In the genomic region with DNA sequence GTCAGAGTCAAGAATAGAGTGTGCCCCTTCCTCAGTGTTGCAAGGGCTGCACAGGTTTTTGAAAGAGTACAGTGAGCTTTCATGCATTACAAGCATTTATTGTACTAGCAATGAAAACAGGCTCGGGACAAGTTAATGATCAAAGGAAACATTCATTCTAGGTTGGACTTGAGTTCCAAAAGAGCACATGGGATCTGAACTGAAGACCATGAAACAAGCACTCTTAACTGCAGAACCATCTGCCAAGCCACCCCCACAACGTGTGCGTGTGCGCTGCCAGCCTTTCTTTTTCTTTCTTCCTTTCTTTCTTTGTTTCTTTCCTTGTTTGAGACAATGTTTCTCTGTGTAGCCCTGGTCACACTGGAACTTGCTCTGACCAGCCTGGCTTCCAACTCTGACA, we compare ENCODE assay signal across 21 mouse cellular contexts. TPM values are rescaled to one million over a fixed set of nuclear protein-coding genes. Genes with fewer than 3 reads are reported as not detected.
DNase-seq lines count a peak whose midpoint lies in the region; ATAC-seq and TF ChIP-seq lines count a peak whose summit lies in the region.
"Had no signal": no experiment of that assay in that cellular context is flagged by ENCODE, and none has a peak within 500 bp of the region (broad histone marks: within the 10 kb centered on the region; RNA-seq: fewer than 3 reads in every experiment).

No protein-coding gene starts in this region.

- H3K36me3 ChIP-seq in intestine, embryonic 16.5 days (ENCODE audit: control insufficient read depth, insufficient read depth, low read length), result no peaks in the 10 kb centered on the region
- no peaks in the 10 kb centered on the region for H3K36me3 ChIP-seq in intestine, embryonic 15.5 days
- H3K36me3 ChIP-seq in kidney, postnatal 0 days (ENCODE audit: insufficient read depth, low read length), result no peaks in the 10 kb centered on the region
- no peaks in the 10 kb centered on the region for H3K36me3 ChIP-seq in myocyte (ENCODE audit: control insufficient read depth, insufficient read depth)
- H3K36me3 ChIP-seq: embryonic facial prominence, embryonic 13.5 days; hindbrain, embryonic 13.5 days; limb, embryonic 13.5 days; midbrain, embryonic 13.5 days had no signal

- no peak overlapping the region for H3K9ac ChIP-seq in intestine, embryonic 16.5 days (ENCODE audit: low read depth, low read length)
- H3K9ac ChIP-seq in intestine, embryonic 15.5 days, result no peak overlapping the region
- no peak overlapping the region for H3K9ac ChIP-seq in kidney, postnatal 0 days (ENCODE audit: low read depth, low read length)
- H3K9ac ChIP-seq: embryonic facial prominence, embryonic 13.5 days; forebrain, postnatal 0 days; hindbrain, embryonic 13.5 days; limb, embryonic 13.5 days; lung, embryonic 14.5 days; midbrain, embryonic 13.5 days had no signal

- TF ChIP-seq POLR2A in myocyte (IDR thresholded peaks at IDR 0.05; ENCODE audit: insufficient read length, low read depth), result no peak

- no peaks in the 10 kb centered on the region for H3K4me1 ChIP-seq in intestine, embryonic 16.5 days (ENCODE audit: control insufficient read depth, insufficient read depth, low read length)
- H3K4me1 ChIP-seq in intestine, embryonic 15.5 days (replicated peaks), result no peaks in the 10 kb centered on the region
- H3K4me1 ChIP-seq in kidney, postnatal 0 days (replicated peaks; ENCODE audit: insufficient read depth, low read length), result no peaks in the 10 kb centered on the region
- H3K4me1 ChIP-seq: embryonic facial prominence, embryonic 13.5 days; hindbrain, embryonic 13.5 days; limb, embryonic 13.5 days; midbrain, embryonic 13.5 days had no signal

- no peaks in the 10 kb centered on the region for H3K79me2 ChIP-seq in myocyte (ENCODE audit: control insufficient read depth, insufficient read depth)

- no peak overlapping the region for H3ac ChIP-seq in myocyte (ENCODE audit: control insufficient read depth, insufficient read length)

- no peak overlapping the region for H3K4me3 ChIP-seq in intestine, embryonic 16.5 days (ENCODE audit: low read length)
- H3K4me3 ChIP-seq in intestine, embryonic 15.5 days (replicated peaks), result no peak overlapping the region
- H3K4me3 ChIP-seq in kidney, postnatal 0 days (replicated peaks; ENCODE audit: low read depth, low read length), result no peak overlapping the region
- no peak overlapping the region for H3K4me3 ChIP-seq in myocyte
- H3K4me3 ChIP-seq: embryonic facial prominence, embryonic 13.5 days; gastrocnemius, adult 2 months; hindbrain, embryonic 13.5 days; limb, embryonic 13.5 days; midbrain, embryonic 13.5 days had no signal

- TF ChIP-seq CTCF in kidney, postnatal 0 days (IDR thresholded peaks at IDR 0.05; ENCODE audit: low read depth), result no peak

- H3K9me3 ChIP-seq in intestine, embryonic 16.5 days (ENCODE audit: control insufficient read depth, low read length), result no peaks in the 10 kb centered on the region
- H3K9me3 ChIP-seq in intestine, embryonic 15.5 days, result no peaks in the 10 kb centered on the region
- no peaks in the 10 kb centered on the region for H3K9me3 ChIP-seq in kidney, postnatal 0 days (replicated peaks; ENCODE audit: low read length)
- H3K9me3 ChIP-seq: embryonic facial prominence, embryonic 13.5 days; hindbrain, embryonic 13.5 days; limb, embryonic 13.5 days; midbrain, embryonic 13.5 days had no signal

- H3K27me3 ChIP-seq in intestine, embryonic 16.5 days (replicated peaks; ENCODE audit: control insufficient read depth, insufficient read depth, low read length), result no peaks in the 10 kb centered on the region
- no peaks in the 10 kb centered on the region for H3K27me3 ChIP-seq in intestine, embryonic 15.5 days (replicated peaks)
- H3K27me3 ChIP-seq in kidney, postnatal 0 days (ENCODE audit: insufficient read depth, low read length), result no peaks in the 10 kb centered on the region
- H3K27me3 ChIP-seq in myocyte (ENCODE audit: control insufficient read depth, insufficient read depth, insufficient read length), result no peaks in the 10 kb centered on the region
- H3K27me3 ChIP-seq: CH12.LX; embryonic facial prominence, embryonic 13.5 days; hindbrain, embryonic 13.5 days; limb, embryonic 13.5 days; midbrain, embryonic 13.5 days had no signal

- H3K4me2 ChIP-seq in intestine, embryonic 16.5 days (ENCODE audit: low read depth, low read length), result no peak overlapping the region
- no peak overlapping the region for H3K4me2 ChIP-seq in intestine, embryonic 15.5 days (replicated peaks)
- H3K4me2 ChIP-seq in kidney, postnatal 0 days (ENCODE audit: low read length), result no peak overlapping the region
- peak overlapping the region; percentile 12 for H3K4me2 ChIP-seq in myocyte (ENCODE audit: low read depth)
- H3K4me2 ChIP-seq: embryonic facial prominence, embryonic 13.5 days; hindbrain, embryonic 13.5 days; limb, embryonic 13.5 days; lung, embryonic 14.5 days; midbrain, embryonic 13.5 days had no signal

- intact Hi-C loops in gastrocnemius, postnatal 14 days (cut with DNase I; ENCODE audit: low total_unique reads), result no loop called here

- DNase-seq in ZHBTc4 (ENCODE audit: low read depth, low spot score), result peak; percentile 18
- no peak for DNase-seq in kidney, postnatal 0 days (ENCODE audit: low spot score)
- no peak for DNase-seq in spleen, postnatal 4 days (ENCODE audit: low spot score in 2 of 2)
- no peak for DNase-seq in embryo, embryonic 10 days (ENCODE audit: low spot score)
- DNase-seq in gastrocnemius, postnatal 14 days, result no peak
- DNase-seq: adrenal gland, postnatal 14 days; cerebellum, adult 18-20 months; forebrain, postnatal 0 days; gastrocnemius, adult 2 months; lung, embryonic 14.5 days; lung, postnatal 4 days had no signal

- peak; percentile 42 for ATAC-seq in intestine, embryonic 16.5 days
- no peak for ATAC-seq in intestine, embryonic 15.5 days
- ATAC-seq in kidney, postnatal 0 days (replicated peaks; ENCODE audit: low FRiP score, low read depth), result peak; percentile 59; the same call in 1 of the 2 replicates
- ATAC-seq: forebrain, postnatal 0 days; midbrain, embryonic 13.5 days had no signal

- 71% methylated on average over 4 of the region's 4 CpGs for WGBS in intestine, embryonic 16.5 days
- WGBS in intestine, embryonic 15.5 days, result 81% methylated on average over 4 of the region's 4 CpGs
- WGBS in kidney, postnatal 0 days, result 54% methylated on average over 4 of the region's 4 CpGs

- H3K27ac ChIP-seq in intestine, embryonic 16.5 days (ENCODE audit: low read length), result no peak overlapping the region
- no peak overlapping the region for H3K27ac ChIP-seq in intestine, embryonic 15.5 days
- peak overlapping the region; percentile 78; the same call in 1 of the 2 replicates for H3K27ac ChIP-seq in kidney, postnatal 0 days
- H3K27ac ChIP-seq: embryonic facial prominence, embryonic 13.5 days; gastrocnemius, adult 2 months; hindbrain, embryonic 13.5 days; limb, embryonic 13.5 days; midbrain, embryonic 13.5 days had no signal

TF ChIP-seq in myocyte, 11 proteins besides CTCF, POLR2A, EP300 and RAD21 (continues in another document):
- TF ChIP-seq MYOG (IDR thresholded peaks at IDR 0.05; ENCODE audit: control insufficient read depth in 1 of 3, insufficient read depth in 1 of 3, insufficient read length in 2 of 3, low read depth in 2 of 3) (no peak), USF1 (IDR thresholded peaks at IDR 0.05; ENCODE audit: low read depth) (no peak), REST (IDR thresholded peaks at IDR 0.05; ENCODE audit: insufficient read depth, insufficient read length) (no peak), CEBPB (IDR thresholded peaks at IDR 0.05; ENCODE audit: insufficient read depth, poor library complexity, severe bottlenecking) (no peak), POLR2AphosphoS2 (IDR thresholded peaks at IDR 0.05; ENCODE audit: insufficient read length, low read depth) (no peak), TCF3 (IDR thresholded peaks at IDR 0.05; ENCODE audit: insufficient read length, low read depth) (no peak), TCF12 (IDR thresholded peaks at IDR 0.05; ENCODE audit: insufficient read depth, poor library complexity, severe bottlenecking) (no peak), MAX (IDR thresholded peaks at IDR 0.05; ENCODE audit: low read depth) (no peak), E2F4 (IDR thresholded peaks at IDR 0.05; ENCODE audit: insufficient read depth) (no peak), MYOD1 (IDR thresholded peaks at IDR 0.05; ENCODE audit: control insufficient read depth in 1 of 3, insufficient read length in 2 of 3, low read depth in 2 of 3) (no peak)

RNA-seq across cellular contexts. Expression of a gene that starts 12.7 kb away (rescaled TPM):
- polyA plus RNA-seq in intestine, embryonic 16.5 days (2015; fragmentation: Nextera tagmentation; extraction: Ambion mirVana), result 25.7 and 31.7 TPM in 2 replicates
- polyA plus RNA-seq in intestine, embryonic 15.5 days (2015; fragmentation: Nextera tagmentation; extraction: Ambion mirVana), result 16.1 and 16.3 TPM in 2 replicates
- 26.1 and 27.4 TPM in 2 replicates for polyA plus RNA-seq in kidney, postnatal 0 days (2015; fragmentation: Nextera tagmentation; extraction: Ambion mirVana)
- polyA plus RNA-seq in myocyte (2012; fragmentation: generic; extraction: Trizol), result 41.2 TPM
- total RNA-seq in gastrocnemius, postnatal 14 days (2021), result 1 to 10 TPM; 3.7 to 4.8 TPM

RNA-seq across cellular contexts. Expression of a gene that starts 16.3 kb away (rescaled TPM):
- polyA plus RNA-seq in intestine, embryonic 16.5 days (2015; fragmentation: Nextera tagmentation; extraction: Ambion mirVana), result 0.18 and 0.26 TPM in 2 replicates
- 0.11 and 0.13 TPM in 2 replicates for polyA plus RNA-seq in intestine, embryonic 15.5 days (2015; fragmentation: Nextera tagmentation; extraction: Ambion mirVana)
- polyA plus RNA-seq in kidney, postnatal 0 days (2015; fragmentation: Nextera tagmentation; extraction: Ambion mirVana), result 0.43 and 0.59 TPM in 2 replicates
- polyA plus RNA-seq in myocyte (2012; fragmentation: generic; extraction: Trizol), result 0.13 TPM
- total RNA-seq in gastrocnemius, postnatal 14 days (2021), result not detected
- total RNA-seq: adrenal gland, postnatal 14 days; CH12.LX; common myeloid progenitor, adult 5-6 weeks had no signal
- polyA plus RNA-seq: heart, postnatal 0 days had no signal

RNA-seq across cellular contexts. Expression of a gene that starts 18.3 kb away (rescaled TPM):
- 1,250 and 1,271 TPM in 2 replicates for polyA plus RNA-seq in intestine, embryonic 16.5 days (2015; fragmentation: Nextera tagmentation; extraction: Ambion mirVana)
- 1,094 and 1,127 TPM in 2 replicates for polyA plus RNA-seq in intestine, embryonic 15.5 days (2015; fragmentation: Nextera tagmentation; extraction: Ambion mirVana)
- polyA plus RNA-seq in kidney, postnatal 0 days (2015; fragmentation: Nextera tagmentation; extraction: Ambion mirVana), result 664 and 686 TPM in 2 replicates
- polyA plus RNA-seq in myocyte (2012; fragmentation: generic; extraction: Trizol), result 1,480 TPM
- total RNA-seq in gastrocnemius, postnatal 14 days (2021), result 1,000 to 10,000 TPM; 2,868 to 2,952 TPM

RNA-seq across cellular contexts. Expression of a gene that starts 26.3 kb away (rescaled TPM):
- polyA plus RNA-seq in intestine, embryonic 16.5 days (2015; fragmentation: Nextera tagmentation; extraction: Ambion mirVana), result 7.1 and 7.9 TPM in 2 replicates
- polyA plus RNA-seq in intestine, embryonic 15.5 days (2015; fragmentation: Nextera tagmentation; extraction: Ambion mirVana), result 6.0 and 6.8 TPM in 2 replicates
- polyA plus RNA-seq in kidney, postnatal 0 days (2015; fragmentation: Nextera tagmentation; extraction: Ambion mirVana), result 7.6 TPM in 2 replicates
- polyA plus RNA-seq in myocyte (2012; fragmentation: generic; extraction: Trizol), result 19.5 TPM
- total RNA-seq in gastrocnemius, postnatal 14 days (2021), result 1 to 10 TPM; 1.9 to 2.3 TPM

RNA-seq across cellular contexts. Expression of a gene that starts 33.5 kb away (rescaled TPM):
- polyA plus RNA-seq in intestine, embryonic 16.5 days (2015; fragmentation: Nextera tagmentation; extraction: Ambion mirVana), result 106 and 117 TPM in 2 replicates
- polyA plus RNA-seq in intestine, embryonic 15.5 days (2015; fragmentation: Nextera tagmentation; extraction: Ambion mirVana), result 116 and 118 TPM in 2 replicates
- 96.6 and 106 TPM in 2 replicates for polyA plus RNA-seq in kidney, postnatal 0 days (2015; fragmentation: Nextera tagmentation; extraction: Ambion mirVana)
- 123 TPM for polyA plus RNA-seq in myocyte (2012; fragmentation: generic; extraction: Trizol)
- total RNA-seq in gastrocnemius, postnatal 14 days (2021), result 10 to 100 TPM; 55.3 to 61.9 TPM
